Mouse (Mus musculus) liver, embryonic 14 days (tissue): Measurements from ENCODE around the gene Itih1. TPM values are rescaled to one million over a fixed set of nuclear protein-coding genes. Genes with fewer than 3 reads are reported as not detected.

Experiments used
- polyA plus RNA-seq: library from polyadenylated mRNA; depleted of rRNA; stranded (reverse); fragments of >200 nt; gene quantifications from 2 replicates; pipeline ENCODE4 v1.2.3, GENCODE M21; 2012; rRNA removed

The Itih1 gene
- polyA plus RNA-seq, result 25.6 and 28.8 TPM in 2 replicates

DNA sequence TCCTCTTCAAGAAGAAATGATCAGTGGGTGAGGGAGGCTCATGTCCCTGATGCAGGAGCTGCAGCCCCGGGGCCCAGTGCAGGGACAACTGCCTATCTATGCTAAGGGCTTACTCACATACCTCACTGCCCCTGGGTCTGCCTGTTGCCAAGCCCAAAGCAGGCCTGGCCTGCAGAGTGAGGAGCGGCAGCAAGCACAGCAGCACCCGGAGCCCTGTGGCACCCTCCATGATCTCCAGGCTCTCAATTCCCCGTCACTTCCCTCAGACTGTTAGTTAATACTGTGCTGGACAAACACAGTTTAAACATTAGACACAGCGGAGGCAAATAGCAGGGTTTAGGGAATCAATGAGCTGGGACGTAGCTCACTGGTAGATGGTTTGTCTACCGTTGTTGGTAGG lies at the start of gene Itih1:
Gene Itih1 (minus strand): TSS at position 252 of the 400 bp plus-strand sequence.

DNA sequence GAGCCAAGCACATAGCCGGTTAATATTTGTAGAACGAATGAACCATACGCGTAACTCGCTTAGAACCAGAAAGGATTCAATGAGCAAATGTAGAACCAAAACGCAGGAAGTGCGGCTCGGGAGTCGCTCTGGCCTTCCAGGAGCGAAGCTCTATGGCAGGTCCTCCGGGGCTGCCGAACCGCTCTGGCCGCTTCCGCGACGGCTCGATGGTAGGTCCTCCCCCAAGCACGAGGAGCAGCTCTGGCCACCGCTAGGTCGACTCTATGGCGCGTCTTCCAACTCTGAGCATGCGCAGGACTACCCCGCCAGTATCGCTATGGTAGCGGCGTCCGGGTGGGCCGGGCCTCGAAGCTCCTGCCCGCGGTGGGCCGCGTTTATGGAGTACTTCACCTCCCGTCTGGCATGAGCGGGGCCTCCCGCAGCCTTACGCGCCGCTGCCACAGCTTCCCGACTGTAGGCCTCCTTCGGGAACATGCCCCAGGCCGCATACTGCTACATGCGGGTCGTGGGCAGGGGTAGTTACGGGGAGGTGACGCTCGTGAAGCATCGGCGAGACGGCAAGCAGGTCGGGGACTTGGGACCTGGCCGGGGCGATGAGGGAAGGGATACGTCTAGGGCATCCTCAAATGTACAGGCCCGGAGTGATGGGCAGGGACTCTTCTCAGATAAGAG lies 8.2 kb upstream of the Itih1 start, which contains the start of gene Nek4:
Gene Nek4 (plus strand): TSS at position 224 of the 672 bp plus-strand sequence.

DNA sequence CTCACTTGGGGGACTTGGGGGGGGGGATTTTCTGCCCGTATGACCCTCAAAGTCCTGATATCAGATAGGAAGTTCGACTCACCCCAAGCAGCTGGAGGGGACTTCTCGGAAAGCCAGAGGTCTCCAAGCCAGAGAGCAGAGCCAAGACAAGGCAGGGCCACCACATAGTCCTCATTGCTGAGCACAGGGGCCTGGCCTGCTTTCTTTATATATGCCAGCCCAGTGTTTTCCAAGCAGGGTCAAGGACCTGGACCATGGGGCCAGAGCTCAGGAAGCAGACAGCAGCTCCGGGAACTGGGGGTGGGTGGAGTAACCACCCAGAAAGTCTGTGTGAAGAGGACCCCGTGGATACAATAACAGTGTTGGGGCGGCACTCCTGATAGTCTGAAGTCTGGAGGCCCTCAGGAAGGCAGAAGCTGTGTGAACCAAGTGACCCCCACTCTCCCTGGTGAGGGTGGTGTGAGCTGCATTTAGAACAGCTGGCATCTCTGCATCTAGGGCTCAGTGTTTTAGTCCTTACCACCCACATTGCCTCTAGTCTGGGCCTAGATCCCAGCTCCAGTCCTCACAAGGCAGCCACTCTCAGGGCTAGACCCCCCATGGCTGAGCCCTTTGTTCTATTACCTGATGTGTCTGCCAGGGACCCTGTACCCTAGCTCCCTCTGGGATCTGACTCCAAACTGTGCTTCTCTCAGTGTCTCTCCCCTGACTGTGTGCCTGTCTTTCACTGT lies 19.5 kb downstream of the Itih1 start, which contains the start of gene Itih3:
Gene Itih3 (minus strand): TSS at position 386 of the 731 bp plus-strand sequence.

DNA sequence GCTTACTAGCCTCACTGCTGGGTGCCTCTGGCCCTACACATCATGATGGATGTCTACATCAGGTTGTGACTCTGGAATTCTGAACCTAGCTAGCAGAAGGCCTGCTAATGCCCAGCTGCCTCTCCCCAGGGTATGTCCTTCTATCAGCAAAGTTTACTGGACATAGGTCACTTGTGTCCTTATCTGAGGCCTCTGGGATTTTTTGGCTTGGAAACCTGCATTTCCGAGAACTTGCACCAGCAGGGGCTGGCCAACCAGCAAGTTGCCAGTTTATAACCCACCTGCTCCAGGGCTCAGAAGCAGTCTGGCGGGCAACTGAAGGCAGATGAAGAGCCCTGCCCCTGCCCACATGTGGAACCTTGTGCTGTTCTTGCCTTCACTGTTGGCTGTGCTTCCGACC lies 56.9 kb downstream of the Itih1 start, which contains the start of gene Itih4:
Gene Itih4 (plus strand): TSS at position 273 of the 400 bp plus-strand sequence.

Other genes with a start within 250 kb of the Itih1 start
- 3.3 and 4.7 TPM in 2 replicates for gene Sfmbt1, start 228.4 kb downstream of the Itih1 start, polyA plus RNA-seq
- gene Tmem110, start 117.7 kb downstream of the Itih1 start, polyA plus RNA-seq, result 5.8 and 6.3 TPM in 2 replicates
- 0.68 and 0.80 TPM in 2 replicates for gene Mustn1, start 64.1 kb downstream of the Itih1 start, polyA plus RNA-seq
- gene Itih4, start 56.8 kb downstream of the Itih1 start, polyA plus RNA-seq, result 53.8 and 54.5 TPM in 2 replicates
- 141 and 144 TPM in 2 replicates for gene Itih3, start 19.5 kb downstream of the Itih1 start, polyA plus RNA-seq
- gene Nek4, start 8.1 kb upstream of the Itih1 start, polyA plus RNA-seq, result 2.9 and 3.3 TPM in 2 replicates
- 19.0 and 20.2 TPM in 2 replicates for gene Glt8d1, start 58.1 kb upstream of the Itih1 start, polyA plus RNA-seq
- 159 and 174 TPM in 2 replicates for gene Spcs1, start 58.4 kb upstream of the Itih1 start, polyA plus RNA-seq
- gene Pbrm1, start 75.8 kb upstream of the Itih1 start, polyA plus RNA-seq, result 11.2 and 13.4 TPM in 2 replicates
- 100 and 101 TPM in 2 replicates for gene Gnl3, start 75.9 kb upstream of the Itih1 start, polyA plus RNA-seq
- gene Smim4, start 185.7 kb upstream of the Itih1 start, polyA plus RNA-seq, result 25.4 and 28.7 TPM in 2 replicates
- 125 and 132 TPM in 2 replicates for gene Nt5dc2, start 187.8 kb upstream of the Itih1 start, polyA plus RNA-seq
- gene Stab1, start 225.4 kb upstream of the Itih1 start, polyA plus RNA-seq, result 17.4 and 20.0 TPM in 2 replicates